Mouse (Mus musculus) bone marrow, adult 2 months (tissue): ENCODE measurements around the gene Oxsr1. TPM values are rescaled to one million over a fixed set of nuclear protein-coding genes. Genes with fewer than 3 reads are reported as not detected.
A peak's percentile ranks its signal among the peaks of the same experiment; 100 is the strongest.

Experiments
- H3K27ac ChIP-seq: fragments of 200-500 bp; 2 replicates; pipeline ENCODE4 v1.5.1; 2012; ENCODE audit warnings: low read depth, mild to moderate bottlenecking, control low read depth, inconsistent platforms, low read length; ENCODE audit not compliant: control insufficient read depth, poor library complexity, insufficient read depth
- H3K4me1 ChIP-seq: fragments of 200-500 bp; 2 replicates; pipeline ENCODE4 v1.6.1; 2011; ENCODE audit warnings: low read length; ENCODE audit not compliant: control insufficient read depth, insufficient read depth
- H3K4me3 ChIP-seq: fragments of 200-500 bp; replicated peaks from 2 replicates; pipeline ENCODE3; 2011; ENCODE audit warnings: mild to moderate bottlenecking, low read depth, low read length, control low read depth; ENCODE audit not compliant: control insufficient read depth
- CTCF ChIP-seq: fragments of 200-500 bp; IDR thresholded peaks from 2 replicates; pipeline ENCODE4 v1.5.1; 2011; ENCODE audit warnings: low read length, control low read depth; ENCODE audit not compliant: control insufficient read depth, insufficient read depth
- POLR2A ChIP-seq: fragments of 200-500 bp; IDR thresholded peaks from 2 replicates; pipeline ENCODE4 v1.6.1; 2011; ENCODE audit warnings: low read depth, mild to moderate bottlenecking, control low read depth, low read length, borderline replicate concordance; ENCODE audit not compliant: control insufficient read depth
- WGBS: fragments of 180-500 bp; shearing (Covaris S2); methylation state at CpG from one replicate; pipeline ENCODE4 v1.1.7; 2018; 5-methylcytosine and 5-hydroxymethylcytosine counted together
- polyA plus RNA-seq: library from polyadenylated mRNA; stranded (reverse); fragments of >200 nt; gene quantifications from 2 replicates; pipeline ENCODE4 v1.2.4, GENCODE M21; 2011; ENCODE audit warnings: low replicate concordance; ENCODE audit not compliant: missing spikeins, insufficient read depth, insufficient read length

The Oxsr1 gene
- polyA plus RNA-seq, 1 experiment: 19.3 TPM

GRCm38 (mm10) chr9:119340909-119341816 is 18.9 kb upstream of the Oxsr1 start, which contains the start of gene Myd88:
Gene Myd88, minus strand, starts transcription at chr9:119341411.
- WGBS: under 1% methylated on average over 68 of the region's 68 CpGs
- peak within 1 kb of the TSS; percentile 91 for H3K4me3 ChIP-seq
- H3K27ac ChIP-seq: peak within 1 kb of the TSS; percentile 93
- TF ChIP-seq CTCF (no peak), POLR2A (peak; percentile 71; the same call in 1 of the 2 replicates)
- peaks cover 4% of the 10 kb centered on the region; the same call in 1 of the 2 replicates for H3K4me1 ChIP-seq

GRCm38 (mm10) chr9:119340212-119340580 is 18.0 kb upstream of the Oxsr1 start:
- Histone ChIP-seq H3K4me3 (peak overlapping the region; percentile 91), H3K4me1 (peaks cover 4% of the 10 kb centered on the region; the same call in 1 of the 2 replicates), H3K27ac (peak overlapping the region; percentile 93)
- 2% methylated on average over 8 of the region's 8 CpGs for WGBS
- TF ChIP-seq POLR2A (no peak), CTCF (no peak)

GRCm38 (mm10) chr9:119339558-119340211 is 17.5 kb upstream of the Oxsr1 start, which contains the start of gene Acaa1a:
Gene Acaa1a, plus strand, starts transcription at chr9:119339676.
- Histone ChIP-seq H3K27ac (peak within 1 kb of the TSS; percentile 93), H3K4me1 (peaks cover 5% of the 10 kb centered on the region; the same call in 1 of the 2 replicates), H3K4me3 (peak within 1 kb of the TSS; percentile 91)
- WGBS: under 1% methylated on average over 43 of the region's 43 CpGs
- no peak for TF ChIP-seq CTCF
- peak; percentile 51; the same call in 1 of the 2 replicates for TF ChIP-seq POLR2A

- no peak overlapping the region for H3K27ac ChIP-seq
- WGBS: 31% methylated on average over 7 of the region's 7 CpGs
Observed at GRCm38 (mm10) chr9:119339106-119339505, 16.9 kb upstream of the Oxsr1 start.

GRCm38 (mm10) chr9:119338350-119338749 is 16.1 kb upstream of the Oxsr1 start:
- WGBS: 89% methylated on average over 3 of the region's 3 CpGs
- H3K27ac ChIP-seq: no peak overlapping the region
- H3K4me1 ChIP-seq: peaks cover 9% of the 10 kb centered on the region; the same call in 1 of the 2 replicates
- TF ChIP-seq CTCF: no peak
- TF ChIP-seq POLR2A: no peak
- no peak overlapping the region for H3K4me3 ChIP-seq

More at GRCm38 (mm10) chr9:119339106-119339505, 16.9 kb upstream of the Oxsr1 start:
- Histone ChIP-seq H3K4me1 (peaks cover 8% of the 10 kb centered on the region; the same call in 1 of the 2 replicates), H3K4me3 (peak overlapping the region; percentile 91)
- TF ChIP-seq POLR2A (no peak), CTCF (no peak)

- Histone ChIP-seq H3K27ac (no peak overlapping the region), H3K4me1 (peaks cover 9% of the 10 kb centered on the region; the same call in 1 of the 2 replicates), H3K4me3 (no peak overlapping the region)
- WGBS: 92% methylated on average over 14 of the region's 14 CpGs
- TF ChIP-seq CTCF: no peak
- no peak for TF ChIP-seq POLR2A
Observed at GRCm38 (mm10) chr9:119337842-119338241, 15.6 kb upstream of the Oxsr1 start.

- Histone ChIP-seq H3K4me3 (no peak overlapping the region), H3K4me1 (peaks cover 7% of the 10 kb centered on the region; the same call in 1 of the 2 replicates), H3K27ac (no peak overlapping the region)
- WGBS: 88% methylated on average over 4 of the region's 4 CpGs
- TF ChIP-seq POLR2A: no peak
- no peak for TF ChIP-seq CTCF
Observed at GRCm38 (mm10) chr9:119335571-119335970, 13.3 kb upstream of the Oxsr1 start.

- 65% methylated on average over 2 of the region's 2 CpGs for WGBS
- Histone ChIP-seq H3K4me1 (peaks cover 7% of the 10 kb centered on the region; the same call in 1 of the 2 replicates), H3K4me3 (no peak overlapping the region), H3K27ac (peak overlapping the region; percentile 75)
- TF ChIP-seq POLR2A (no peak), CTCF (no peak)
Observed at GRCm38 (mm10) chr9:119334834-119335233, 12.6 kb upstream of the Oxsr1 start.
